Comparison of ENCODE assay signal across 9 mouse cellular contexts in genomic region chr2:152412526-152413157, GRCm38 (mm10). TPM values are rescaled to one million over a fixed set of nuclear protein-coding genes. Genes with fewer than 3 reads are reported as not detected.
A peak's percentile ranks its signal among the peaks of the same experiment; 100 is the strongest.
DNase-seq lines count a peak whose midpoint lies in the region; ATAC-seq and TF ChIP-seq lines count a peak whose summit lies in the region.
"Had no signal": no experiment of that assay in that cellular context is flagged by ENCODE, and none has a peak within 500 bp of the region (broad histone marks: within the 10 kb centered on the region; RNA-seq: fewer than 3 reads in every experiment).

No protein-coding gene starts in this region.

- H3K9ac ChIP-seq in lung, embryonic 14.5 days: peak overlapping the region; percentile 99
- H3K9ac ChIP-seq in forebrain, embryonic 14.5 days (ENCODE audit: low read length): peak overlapping the region; percentile 99
- H3K9ac ChIP-seq in limb, embryonic 15.5 days: peak overlapping the region; percentile 90

- peaks cover 21% of the 10 kb centered on the region for H3K4me1 ChIP-seq in lung, embryonic 14.5 days (ENCODE audit: insufficient read depth)
- peaks cover 6% of the 10 kb centered on the region; the same call in 1 of the 2 replicates for H3K4me1 ChIP-seq in lung, adult 2 months (ENCODE audit: control insufficient read depth, insufficient read depth, low read length)
- H3K4me1 ChIP-seq in forebrain, embryonic 14.5 days (ENCODE audit: control insufficient read depth, insufficient read depth, low read length): peaks cover 20% of the 10 kb centered on the region
- peaks cover 47% of the 10 kb centered on the region for H3K4me1 ChIP-seq in limb, embryonic 15.5 days

- no peaks in the 10 kb centered on the region for H3K27me3 ChIP-seq in lung, embryonic 14.5 days (ENCODE audit: insufficient read depth, low read length)
- H3K27me3 ChIP-seq in forebrain, embryonic 14.5 days (replicated peaks; ENCODE audit: control insufficient read depth, insufficient read depth, low read length): no peaks in the 10 kb centered on the region
- H3K27me3 ChIP-seq in limb, embryonic 15.5 days: no peaks in the 10 kb centered on the region

- no peak for TF ChIP-seq POLR2A in lung, adult 2 months (IDR thresholded peaks at IDR 0.05; ENCODE audit: borderline replicate concordance, extremely low read depth, low read depth, low read length)

- peak; percentile 67 for DNase-seq in lung, embryonic 14.5 days
- no peak for DNase-seq in lung, adult 2 months
- peak; percentile 74 for DNase-seq in forebrain, embryonic 14.5 days (ENCODE audit: low spot score)
- DNase-seq in yolk sac, embryonic 10.5 days (ENCODE audit: low spot score): peak; percentile 75
- DNase-seq in right cerebral cortex, postnatal 36 days (ENCODE audit: low spot score in 2 of 2): no peak
- no peak for DNase-seq in gastrocnemius, adult 8-10 months (ENCODE audit: low spot score in 2 of 2)

- 0 out of 2 replicates have a peak, but pooled peaks cover 4% of the 10 kb centered on the region for H3K36me3 ChIP-seq in lung, embryonic 14.5 days (ENCODE audit: insufficient read depth)
- no peaks in the 10 kb centered on the region for H3K36me3 ChIP-seq in forebrain, embryonic 14.5 days (ENCODE audit: control insufficient read depth, insufficient read depth, low read length)
- H3K36me3 ChIP-seq in limb, embryonic 15.5 days: no peaks in the 10 kb centered on the region

- WGBS in lung, embryonic 14.5 days: 2% methylated on average over 15 of the region's 15 CpGs
- 45% methylated on average over 15 of the region's 15 CpGs for WGBS in lung, adult 2 months
- WGBS in forebrain, embryonic 14.5 days: under 1% methylated on average over 15 of the region's 15 CpGs
- WGBS in limb, embryonic 15.5 days: 8% methylated on average over 15 of the region's 15 CpGs

- peak overlapping the region; percentile 99 for H3K27ac ChIP-seq in lung, embryonic 14.5 days (ENCODE audit: low read depth)
- peak overlapping the region; percentile 73 for H3K27ac ChIP-seq in forebrain, embryonic 14.5 days (ENCODE audit: low read depth, low read length)
- H3K27ac ChIP-seq in limb, embryonic 15.5 days: peak overlapping the region; percentile 96

- no peak for ATAC-seq in lung, embryonic 14.5 days (ENCODE audit: insufficient read depth)
- ATAC-seq in forebrain, embryonic 14.5 days: no peak
- no peak for ATAC-seq in limb, embryonic 15.5 days (ENCODE audit: insufficient number of reproducible peaks, low FRiP score, low TSS enrichment, low read depth)

- H3K4me2 ChIP-seq in lung, embryonic 14.5 days: peak overlapping the region; percentile 96
- peak overlapping the region; percentile 86 for H3K4me2 ChIP-seq in forebrain, embryonic 14.5 days (ENCODE audit: low read length)
- H3K4me2 ChIP-seq in limb, embryonic 15.5 days: peak overlapping the region; percentile 84

- no peak for TF ChIP-seq CTCF in lung, embryonic 14.5 days (IDR thresholded peaks at IDR 0.05; ENCODE audit: low read depth)
- TF ChIP-seq CTCF in lung, adult 2 months (IDR thresholded peaks at IDR 0.05; ENCODE audit: insufficient read depth, low read length): no peak

- peaks cover 5% of the 10 kb centered on the region; the same call in 1 of the 2 replicates for H3K9me3 ChIP-seq in lung, embryonic 14.5 days (ENCODE audit: low read depth, low read length)
- H3K9me3 ChIP-seq in forebrain, embryonic 14.5 days (replicated peaks; ENCODE audit: control insufficient read depth, low read length): no peaks in the 10 kb centered on the region
- H3K9me3 ChIP-seq in limb, embryonic 15.5 days: no peaks in the 10 kb centered on the region

- H3K4me3 ChIP-seq in lung, embryonic 14.5 days (ENCODE audit: low read depth, low read length): peak overlapping the region; percentile 96
- H3K4me3 ChIP-seq in lung, adult 2 months (replicated peaks; ENCODE audit: extremely low read depth, low read depth, low read length): no peak overlapping the region
- peak overlapping the region; percentile 94 for H3K4me3 ChIP-seq in forebrain, embryonic 14.5 days (ENCODE audit: low read depth, low read length)
- H3K4me3 ChIP-seq in limb, embryonic 15.5 days: peak overlapping the region; percentile 80

RNA-seq across cellular contexts. Expression of gene Zcchc3, which starts 2.2 kb away (rescaled TPM):
- polyA plus RNA-seq in lung, embryonic 14.5 days (2014; fragmentation: Nextera tagmentation; extraction: Ambion mirVana): 38.6 and 42.3 TPM in 2 replicates
- polyA plus RNA-seq in lung, adult 2 months (2012; rRNA removed): 5.1 and 5.8 TPM in 2 replicates
- 17.3 and 18.2 TPM in 2 replicates for polyA plus RNA-seq in forebrain, embryonic 14.5 days (2014; fragmentation: Nextera tagmentation; extraction: Ambion mirVana)
- polyA plus RNA-seq in limb, embryonic 15.5 days (2015; fragmentation: Nextera tagmentation; extraction: Ambion mirVana): 28.5 and 35.0 TPM in 2 replicates
- total RNA-seq in gastrocnemius, adult 8-10 months (2022): under 1 TPM; 0.46 to 0.88 (median 0.84) TPM

RNA-seq across cellular contexts. Expression of gene 6820408C15Rik, which starts 2.7 kb away (rescaled TPM):
- polyA plus RNA-seq in lung, embryonic 14.5 days (2014; fragmentation: Nextera tagmentation; extraction: Ambion mirVana): 0.53 and 1.3 TPM in 2 replicates
- polyA plus RNA-seq in lung, adult 2 months (2012; rRNA removed): 8.1 and 8.5 TPM in 2 replicates
- 2.3 and 2.8 TPM in 2 replicates for polyA plus RNA-seq in forebrain, embryonic 14.5 days (2014; fragmentation: Nextera tagmentation; extraction: Ambion mirVana)
- 0.10 TPM in 1 of 2 replicates, not detected in the other for polyA plus RNA-seq in limb, embryonic 15.5 days (2015; fragmentation: Nextera tagmentation; extraction: Ambion mirVana)
- not detected for total RNA-seq in gastrocnemius, adult 8-10 months (2022)
- polyA plus RNA-seq: large intestine, adult 2 months; small intestine, adult 2 months had no signal

RNA-seq across cellular contexts. Expression of gene Sox12, which starts 14.8 kb away (rescaled TPM):
- polyA plus RNA-seq in lung, embryonic 14.5 days (2014; fragmentation: Nextera tagmentation; extraction: Ambion mirVana): 17.2 and 19.4 TPM in 2 replicates
- 5.6 and 5.8 TPM in 2 replicates for polyA plus RNA-seq in lung, adult 2 months (2012; rRNA removed)
- polyA plus RNA-seq in forebrain, embryonic 14.5 days (2014; fragmentation: Nextera tagmentation; extraction: Ambion mirVana): 18.2 and 21.8 TPM in 2 replicates
- 5.2 and 6.6 TPM in 2 replicates for polyA plus RNA-seq in limb, embryonic 15.5 days (2015; fragmentation: Nextera tagmentation; extraction: Ambion mirVana)
- total RNA-seq in gastrocnemius, adult 8-10 months (2022): under 1 TPM; 0.34 to 0.58 (median 0.49) TPM

RNA-seq across cellular contexts. Expression of gene Nrsn2, which starts 36.2 kb away (rescaled TPM):
- 0.26 TPM in 1 of 2 replicates, not detected in the other for polyA plus RNA-seq in lung, embryonic 14.5 days (2014; fragmentation: Nextera tagmentation; extraction: Ambion mirVana)
- 0.17 TPM in 1 of 2 replicates, not detected in the other for polyA plus RNA-seq in lung, adult 2 months (2012; rRNA removed)
- 18.9 and 21.8 TPM in 2 replicates for polyA plus RNA-seq in forebrain, embryonic 14.5 days (2014; fragmentation: Nextera tagmentation; extraction: Ambion mirVana)
- 1.0 and 1.5 TPM in 2 replicates for polyA plus RNA-seq in limb, embryonic 15.5 days (2015; fragmentation: Nextera tagmentation; extraction: Ambion mirVana)
- total RNA-seq in gastrocnemius, adult 8-10 months (2022): under 1 TPM in 1 of 4 experiments, not detected in 3; 0.22 TPM

RNA-seq across cellular contexts. Expression of gene Defb23, which starts 51.8 kb away (rescaled TPM):
- not detected in 2 replicates for polyA plus RNA-seq in lung, embryonic 14.5 days (2014; fragmentation: Nextera tagmentation; extraction: Ambion mirVana)
- polyA plus RNA-seq in lung, adult 2 months (2012; rRNA removed): not detected in 2 replicates
- polyA plus RNA-seq in forebrain, embryonic 14.5 days (2014; fragmentation: Nextera tagmentation; extraction: Ambion mirVana): not detected in 2 replicates
- polyA plus RNA-seq in limb, embryonic 15.5 days (2015; fragmentation: Nextera tagmentation; extraction: Ambion mirVana): not detected in 2 replicates
- total RNA-seq in gastrocnemius, adult 8-10 months (2022): not detected
- polyA plus RNA-seq: large intestine, adult 2 months; small intestine, adult 2 months had no signal

Comparison
In these comparisons a context has a peak if more than half of its experiments do, and no peak if none do; other contexts are left out.
1. DNase-seq: peak in lung, embryonic 14.5 days (single experiment), forebrain, embryonic 14.5 days (single experiment) and yolk sac, embryonic 10.5 days (single experiment); none in lung, adult 2 months (single experiment), right cerebral cortex, postnatal 36 days (0 of 2) and gastrocnemius, adult 8-10 months (0 of 2).
2. Peak in every context shown above with its lines, with median percentiles within 50 percentile points of each other: H3K27ac ChIP-seq, H3K4me2 ChIP-seq and H3K9ac ChIP-seq.